Mouse (Mus musculus) megakaryocyte, adult 5-6 weeks (primary cell): ENCODE measurements around the gene Spp2. TPM values are rescaled to one million over a fixed set of nuclear protein-coding genes. Genes with fewer than 3 reads are reported as not detected.

ENCODE experiments used
- ATAC-seq: 2 replicates; pipeline ENCODE4 v1.8.0; 2016; ENCODE audit warnings: mild to moderate bottlenecking, inconsistent platforms; ENCODE audit not compliant: poor library complexity, severe bottlenecking
- total RNA-seq, 2 experiments: library from RNA; stranded (forward) in 1 of 2; stranded (reverse) in 1 of 2; fragments of 153-499, 151-499 nt in 1 of 2; fragments of 221-1000, 200-1000 nt in 1 of 2; gene quantifications; 2 replicates each; pipeline versions ENCODE4 v1.2.3 to v1.2.4; 2015 to 2017

The Spp2 gene
- total RNA-seq, 2 experiments from 2014 or later = not detected

GRCm38 (mm10) chr1:88465722-88466121 lies 59.0 kb downstream of the Spp2 start:
- ATAC-seq = no peak

GRCm38 (mm10) chr1:88466325-88467064 lies 59.7 kb downstream of the Spp2 start:
- no peak for ATAC-seq

- no peak for ATAC-seq
Measured at GRCm38 (mm10) chr1:88467866-88468265, 61.1 kb downstream of the Spp2 start.

GRCm38 (mm10) chr1:88468335-88468734 lies 61.6 kb downstream of the Spp2 start:
- ATAC-seq = no peak

DNA sequence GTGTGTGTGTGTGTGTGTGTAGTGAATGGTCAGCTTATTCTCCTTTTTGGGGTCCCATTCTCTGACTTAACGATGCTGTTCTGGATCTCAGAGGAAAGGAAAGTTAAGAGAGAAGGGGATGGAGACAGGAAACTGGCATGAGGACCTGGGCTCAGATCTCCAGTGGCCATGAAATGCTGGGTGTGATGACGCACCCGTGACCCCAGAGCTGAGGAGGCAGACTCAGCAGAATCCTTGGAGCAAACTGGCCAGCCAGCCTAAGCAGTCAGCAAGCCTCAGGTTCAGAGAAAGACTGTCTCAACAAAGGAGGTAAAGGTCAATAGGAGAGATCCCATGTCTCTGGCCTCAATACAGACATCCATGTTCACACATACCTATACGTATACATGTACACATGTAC lies 63.0 kb downstream of the Spp2 start:
- no peak for ATAC-seq

DNA sequence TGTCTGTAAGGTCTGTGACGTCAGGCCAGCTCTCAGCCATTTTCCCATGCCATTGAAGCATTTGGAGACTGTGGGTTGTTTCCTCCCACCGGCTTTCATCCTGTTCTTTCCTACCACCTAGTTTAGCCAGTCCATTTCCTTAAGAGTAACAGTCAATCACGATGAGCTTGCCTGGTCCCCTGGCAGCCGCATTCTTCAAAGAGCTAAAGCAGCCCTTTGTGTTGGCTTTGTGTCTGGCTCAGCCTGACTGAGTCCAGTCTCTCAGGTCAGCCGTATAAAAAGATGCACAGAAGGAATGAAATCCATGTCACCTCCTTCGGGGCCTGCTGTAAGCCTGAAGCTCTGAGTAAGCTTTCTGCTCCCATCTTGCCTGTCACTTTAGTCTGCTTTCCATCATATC lies 65.5 kb downstream of the Spp2 start:
- ATAC-seq = no peak

DNA sequence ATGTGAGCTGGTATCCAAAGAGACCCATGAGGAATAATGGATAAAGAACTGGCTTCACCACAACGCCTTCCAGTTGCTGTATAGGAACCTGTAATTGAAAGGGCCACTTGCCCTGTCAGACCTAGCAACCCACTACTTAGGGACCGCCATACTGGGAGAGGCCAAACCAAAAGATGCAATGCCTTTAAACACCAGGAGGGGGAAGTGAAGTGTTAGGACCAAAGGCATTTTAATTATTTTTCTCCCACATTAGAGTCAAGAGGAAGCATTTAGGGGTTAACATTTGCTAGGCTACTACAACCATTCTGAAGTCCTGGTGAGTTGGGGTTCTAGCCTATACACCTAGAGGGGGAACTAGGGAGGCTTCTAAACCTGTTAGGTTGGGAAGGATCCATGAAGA lies 67.1 kb downstream of the Spp2 start:
- no peak for ATAC-seq

DNA sequence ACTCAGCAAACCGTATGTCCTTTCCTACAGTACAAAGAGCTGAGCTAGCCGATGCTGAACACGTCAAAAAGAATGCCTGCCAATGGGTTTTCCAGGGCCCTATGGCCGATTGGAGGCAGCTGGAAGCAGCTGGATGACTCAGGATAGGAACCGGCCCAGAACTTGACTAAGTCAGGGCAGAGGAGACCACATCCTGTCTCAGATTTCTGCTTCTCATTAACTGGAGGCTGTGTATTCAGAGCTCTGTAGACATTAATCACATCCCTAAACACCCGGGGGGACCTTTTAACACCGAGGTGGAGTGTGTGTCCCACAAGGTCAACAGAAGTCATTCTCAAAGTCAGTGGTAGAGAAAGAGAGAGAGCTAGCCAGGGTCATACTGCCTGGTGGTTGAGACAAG lies 67.8 kb downstream of the Spp2 start:
- ATAC-seq = peak; percentile 51

DNA sequence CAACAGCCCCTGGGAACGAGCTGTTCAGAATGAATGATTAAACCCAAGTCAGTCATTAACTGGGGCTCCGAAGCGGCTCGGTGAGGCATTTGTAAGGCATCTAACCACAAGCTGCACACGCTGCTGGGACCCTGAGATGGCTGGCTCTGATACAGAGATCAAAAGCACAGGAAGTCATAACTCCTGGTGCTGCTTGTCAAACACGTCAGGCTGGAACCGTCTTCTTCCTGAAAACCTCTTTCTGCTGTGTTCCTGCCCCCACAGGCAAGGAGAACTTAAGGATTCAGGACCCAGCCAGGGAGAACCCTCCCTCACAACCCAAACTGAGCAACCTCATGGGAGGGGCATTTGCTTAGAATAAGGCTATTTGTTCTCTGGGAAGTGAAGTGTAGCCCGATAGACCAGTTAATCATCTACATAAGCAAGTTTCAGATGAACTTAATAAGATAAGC lies 68.8 kb downstream of the Spp2 start:
- ATAC-seq = no peak

Other genes starting within 250 kb of the Spp2 start
- gene Ugt1a5, start 240.9 kb upstream of the Spp2 start, total RNA-seq (2015) = 4.3 and 6.1 TPM in 2 replicates
- 0.28 and 0.84 TPM in 2 replicates for gene Ugt1a5, start 240.9 kb upstream of the Spp2 start, total RNA-seq (2017)
- 2.5 and 4.1 TPM in 2 replicates for gene Ugt1a2, start 206.4 kb upstream of the Spp2 start, total RNA-seq (2015)
- 0.12 and 1.2 TPM in 2 replicates for gene Ugt1a2, start 206.4 kb upstream of the Spp2 start, total RNA-seq (2017)
- gene Dnajb3, start 201.2 kb upstream of the Spp2 start, total RNA-seq (2015) = 0.66 TPM in 1 of 2 replicates, not detected in the other
- gene Dnajb3, start 201.2 kb upstream of the Spp2 start, total RNA-seq (2017) = not detected in 2 replicates
- 0.29 and 1.1 TPM in 2 replicates for gene Ugt1a1, start 195.0 kb upstream of the Spp2 start, total RNA-seq (2015)
- gene Ugt1a1, start 195.0 kb upstream of the Spp2 start, total RNA-seq (2017) = 0.37 TPM in 1 of 2 replicates, not detected in the other
- 0.47 and 1.2 TPM in 2 replicates for gene Mroh2a, start 180.0 kb upstream of the Spp2 start, total RNA-seq (2015)
- 0.28 and 0.37 TPM in 2 replicates for gene Mroh2a, start 180.0 kb upstream of the Spp2 start, total RNA-seq (2017)
- gene Hjurp, start 129.3 kb upstream of the Spp2 start, total RNA-seq (2015) = 99.8 and 112 TPM in 2 replicates
- gene Hjurp, start 129.3 kb upstream of the Spp2 start, total RNA-seq (2017) = 174 and 189 TPM in 2 replicates
- not detected in 2 replicates for gene Trpm8, start 129.3 kb upstream of the Spp2 start, total RNA-seq (2015)
- not detected in 2 replicates for gene Trpm8, start 129.3 kb upstream of the Spp2 start, total RNA-seq (2017)
- gene Glrp1, start 103.1 kb downstream of the Spp2 start, total RNA-seq (2015) = 0.18 and 0.59 TPM in 2 replicates
- not detected in 2 replicates for gene Glrp1, start 103.1 kb downstream of the Spp2 start, total RNA-seq (2017)